Mouse (Mus musculus) spleen, adult 2 months (tissue): ENCODE results near the gene Shtn1.

Source experiments
- CTCF ChIP-seq: fragments of 200-500 bp; IDR thresholded peaks from 2 replicates; pipeline ENCODE4 v1.5.1; 2011; ENCODE audit warnings: mild to moderate bottlenecking, inconsistent platforms; ENCODE audit not compliant: insufficient read depth, insufficient read length, insufficient replicate concordance; ENCODE audit errors: extremely low read depth
- POLR2A ChIP-seq: fragments of 200-500 bp; IDR thresholded peaks from 2 replicates; pipeline ENCODE4 v1.6.1; 2011; ENCODE audit warnings: low read depth, low read length, inconsistent platforms

DNA sequence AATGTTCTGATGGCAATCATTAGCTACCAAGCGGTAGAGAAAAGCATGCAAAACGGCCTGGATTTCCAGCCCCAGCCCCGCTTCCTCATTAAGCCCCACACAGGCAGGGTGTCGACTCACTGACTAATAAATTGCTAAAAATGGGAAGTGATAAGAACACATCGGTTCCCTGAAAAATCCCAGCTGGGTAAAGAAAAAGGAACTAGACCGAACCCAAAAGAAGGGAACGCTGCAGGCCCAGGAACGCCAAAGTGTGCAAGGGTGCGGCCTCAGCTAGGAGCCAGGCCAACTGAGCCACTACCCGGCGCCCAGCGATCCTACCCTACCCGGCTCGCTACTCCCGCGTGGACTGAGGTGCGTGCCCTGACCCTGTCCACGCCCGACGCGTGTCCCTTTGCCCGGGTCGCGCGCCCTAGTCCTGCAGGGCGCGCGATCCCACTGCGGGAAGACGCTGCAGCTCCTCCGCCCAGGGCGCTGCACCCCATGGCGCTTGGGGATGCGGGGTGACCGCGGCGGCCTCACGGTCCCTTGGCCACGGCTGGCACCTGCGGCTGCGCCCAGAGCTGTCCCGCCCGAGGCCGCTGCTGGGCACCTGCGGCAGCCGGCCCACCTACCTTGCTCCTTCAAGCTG, 944 bp downstream of the Shtn1 start:
- TF ChIP-seq CTCF = no peak
- no peak for TF ChIP-seq POLR2A
